Mouse (Mus musculus): ENCODE measurements around the gene Tgif2lx2.
"Not testable (repeated sequence)": the region's sequence is repeated elsewhere in the genome, so short reads cannot be mapped to it uniquely, and the experiment has no call there.

DNA sequence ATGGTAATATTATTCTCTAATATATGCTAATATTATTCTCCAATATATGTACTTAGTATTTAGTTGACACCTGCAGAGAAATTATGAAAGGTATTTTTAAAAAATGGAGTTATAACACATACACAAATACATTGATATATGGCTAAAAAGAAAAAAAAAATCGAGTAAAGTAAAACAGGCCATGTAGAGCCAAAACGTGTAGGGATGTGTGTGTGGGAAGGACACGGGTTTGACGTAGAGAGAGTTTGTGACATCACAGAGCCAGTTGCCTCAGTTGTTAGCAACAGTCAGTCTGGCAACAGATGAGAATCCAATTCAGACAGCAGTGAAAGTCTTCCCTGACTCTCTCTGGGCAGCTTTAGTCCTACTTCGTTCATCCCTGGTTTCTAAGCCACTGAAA lies at the start of gene Tgif2lx2:
- TF ChIP-seq POLR2A (IDR thresholded peaks at IDR 0.05; ENCODE audit: low read depth, low read length); CTCF (IDR thresholded peaks at IDR 0.05; ENCODE audit: borderline replicate concordance, insufficient read depth, low read length): not testable (repeated sequence)

All from embryonic fibroblast, embryonic 13.5 days (primary cell).